Mouse (Mus musculus) CD4-positive, CD25-positive, alpha-beta regulatory T cell, adult 4 months (primary cell): ENCODE results near the gene Sh3gl2. TPM values are rescaled to one million over a fixed set of nuclear protein-coding genes. Genes with fewer than 3 reads are reported as not detected.

ENCODE experiments used
- ATAC-seq: one replicate; pipeline ENCODE4 v1.8.0; 2017
- polyA plus RNA-seq, 2 experiments: library from polyadenylated mRNA; unstranded; fragments of 100-300 nt; shearing (Covaris generic); gene quantifications; one replicate each; pipeline ENCODE4 v1.2.1; 2017

Gene Sh3gl2
- polyA plus RNA-seq, 2 experiments from 2014 or later = not detected

GRCm38 (mm10) chr4:85420429-85420828 is 215.5 kb downstream of the Sh3gl2 start:
- ATAC-seq = no peak

GRCm38 (mm10) chr4:85426211-85426610 is 221.3 kb downstream of the Sh3gl2 start:
- no peak for ATAC-seq

- no peak for ATAC-seq
These were observed 227.9 kb downstream of the Sh3gl2 start for GRCm38 (mm10) chr4:85432786-85433185.

GRCm38 (mm10) chr4:85434734-85435133 is 229.8 kb downstream of the Sh3gl2 start:
- no peak for ATAC-seq

- no peak for ATAC-seq
These were observed 233.9 kb downstream of the Sh3gl2 start for GRCm38 (mm10) chr4:85438813-85439212.

- ATAC-seq = no peak
These were observed 278.7 kb downstream of the Sh3gl2 start for GRCm38 (mm10) chr4:85483586-85483985.

- ATAC-seq = no peak
These were observed 281.5 kb downstream of the Sh3gl2 start for GRCm38 (mm10) chr4:85486316-85486946.

- ATAC-seq = no peak
These were observed 300.8 kb downstream of the Sh3gl2 start for GRCm38 (mm10) chr4:85505718-85506117.

- ATAC-seq = no peak
These were observed 302.1 kb downstream of the Sh3gl2 start for GRCm38 (mm10) chr4:85506976-85507375.

- ATAC-seq = no peak
These were observed 302.6 kb downstream of the Sh3gl2 start for GRCm38 (mm10) chr4:85507491-85507890.

- no peak for ATAC-seq
These were observed 308.4 kb downstream of the Sh3gl2 start for GRCm38 (mm10) chr4:85513288-85513687.

- no peak for ATAC-seq
These were observed 308.9 kb downstream of the Sh3gl2 start, which contains the start of gene Adamtsl1 for GRCm38 (mm10) chr4:85513792-85514191. Gene Adamtsl1 (plus strand): TSS chr4:85514172.

GRCm38 (mm10) chr4:85514205-85514681 is 309.3 kb downstream of the Sh3gl2 start:
- no peak for ATAC-seq

- no peak for ATAC-seq
These were observed 322.1 kb downstream of the Sh3gl2 start for GRCm38 (mm10) chr4:85526966-85527566.

- ATAC-seq = no peak
These were observed 324.9 kb downstream of the Sh3gl2 start for GRCm38 (mm10) chr4:85529852-85530251.

GRCm38 (mm10) chr4:85539677-85540076 is 334.8 kb downstream of the Sh3gl2 start:
- ATAC-seq = no peak

GRCm38 (mm10) chr4:85543221-85543620 is 338.3 kb downstream of the Sh3gl2 start:
- ATAC-seq = no peak

- no peak for ATAC-seq
These were observed 349.8 kb downstream of the Sh3gl2 start for GRCm38 (mm10) chr4:85554696-85555095.

GRCm38 (mm10) chr4:85559753-85560152 is 354.8 kb downstream of the Sh3gl2 start:
- no peak for ATAC-seq

GRCm38 (mm10) chr4:85585426-85585825 is 380.5 kb downstream of the Sh3gl2 start:
- ATAC-seq = no peak

GRCm38 (mm10) chr4:85588928-85589327 is 384.0 kb downstream of the Sh3gl2 start:
- no peak for ATAC-seq

- ATAC-seq = no peak
These were observed 386.1 kb downstream of the Sh3gl2 start for GRCm38 (mm10) chr4:85591037-85591436.

- no peak for ATAC-seq
These were observed 389.2 kb downstream of the Sh3gl2 start for GRCm38 (mm10) chr4:85594159-85594558.

- no peak for ATAC-seq
These were observed 408.4 kb downstream of the Sh3gl2 start for GRCm38 (mm10) chr4:85613331-85613730.
